Mouse (Mus musculus) 3134 (cell line): ENCODE results near the gene Ctr9.
A peak's percentile ranks its signal among the peaks of the same experiment; 100 is the strongest.

Experiments used
- DNase-seq: peaks from one replicate; pipeline ENCODE4 v3.0.0-alpha.2; 2011; ENCODE audit warnings: low spot score; ENCODE audit not compliant: insufficient read length; ENCODE audit errors: extremely low read depth

Ctr9 gene

DNA sequence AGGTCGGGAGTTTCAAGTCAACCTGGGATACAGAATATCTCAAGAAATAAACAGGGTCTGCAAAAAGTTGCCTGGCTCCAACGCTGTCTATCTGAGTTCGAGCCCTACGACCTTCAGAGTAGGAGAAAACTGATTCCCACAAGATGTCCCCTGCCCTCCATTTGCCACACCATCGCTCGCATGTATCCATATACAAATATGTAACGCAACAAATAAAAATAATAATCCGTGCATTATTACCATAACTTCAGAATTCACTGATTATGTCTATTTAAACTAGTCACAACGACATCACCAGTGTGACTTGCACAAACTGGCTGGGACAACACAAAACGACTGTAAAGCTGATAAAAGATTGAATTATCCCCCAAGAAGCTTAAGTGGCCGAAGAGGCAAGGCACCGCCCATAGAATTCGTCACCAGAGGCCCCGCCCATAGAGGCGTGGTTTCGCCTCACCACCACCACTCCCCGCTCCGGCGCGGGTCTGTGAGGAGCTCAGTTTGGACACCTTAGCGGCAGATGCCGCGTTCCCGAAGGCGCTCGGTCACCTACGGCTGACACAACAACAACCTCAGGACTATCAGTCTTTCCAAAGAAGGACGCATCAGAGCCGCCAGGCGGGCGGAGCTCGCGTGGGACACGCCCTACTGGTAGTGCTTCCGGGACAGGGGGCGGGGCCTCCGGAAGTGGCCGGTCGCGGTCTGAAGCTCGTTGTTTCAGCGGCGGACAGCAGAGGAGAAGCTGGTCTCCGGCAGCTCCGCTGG lies at the start of gene Ctr9:
Gene Ctr9 (plus strand): TSS at position 671 of the 765 bp plus-strand sequence.
- peak; percentile 91 for DNase-seq

DNA sequence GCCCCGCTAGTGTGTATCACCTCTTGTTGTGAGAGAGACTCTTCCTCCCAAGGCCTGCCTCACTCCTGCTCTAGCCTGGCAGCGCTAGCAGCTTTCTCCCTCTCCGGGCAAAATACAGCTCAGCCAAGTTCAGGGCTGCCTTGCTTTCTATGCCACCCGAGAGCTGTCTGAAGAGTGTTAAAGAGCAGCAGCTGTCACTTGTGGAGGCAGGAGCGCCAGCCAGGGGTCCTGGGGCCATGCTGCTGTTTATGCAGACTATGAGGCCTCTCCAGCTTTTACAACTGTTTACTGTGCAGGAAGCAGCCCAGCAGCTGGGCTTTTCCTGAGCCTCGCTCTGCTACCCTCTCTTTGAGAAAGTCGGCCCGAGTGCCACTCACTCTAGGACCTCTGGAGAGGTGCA lies 47.7 kb upstream of the Ctr9 start:
- no peak for DNase-seq

DNA sequence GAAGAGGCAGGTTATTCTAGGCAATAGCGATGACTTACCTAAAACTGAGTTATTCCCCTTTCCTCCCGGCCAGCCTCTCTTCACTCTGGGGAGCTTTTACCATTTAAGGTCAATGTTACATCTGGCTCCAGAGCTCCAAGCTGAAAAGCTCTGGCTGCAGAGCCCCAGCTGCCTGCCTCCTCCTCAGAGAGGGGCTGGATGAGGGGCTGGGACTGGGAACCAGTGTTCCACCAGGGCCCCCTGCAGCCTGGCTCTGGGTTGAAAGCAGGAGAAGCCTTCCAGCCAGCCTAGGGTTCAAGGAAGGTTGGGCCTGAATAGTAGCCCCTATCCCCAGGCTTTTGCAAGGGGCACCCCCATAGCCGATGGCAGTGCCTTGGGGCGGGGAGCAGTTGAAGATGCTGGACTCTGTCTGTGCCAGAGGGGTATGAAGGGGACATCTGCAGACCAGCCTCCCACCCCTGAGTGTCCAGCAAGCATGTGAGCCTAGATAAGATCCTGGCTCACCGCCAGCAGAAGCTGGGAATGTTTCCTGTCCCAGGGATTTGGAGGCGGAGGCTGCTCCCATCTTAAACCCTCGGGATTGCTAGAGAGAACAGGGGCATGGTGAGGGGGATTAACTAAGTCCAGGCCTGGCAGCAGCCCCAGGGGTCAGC lies 46.6 kb upstream of the Ctr9 start, which contains the start of gene Mrvi1:
Gene Mrvi1 (minus strand): TSS at position 409 of the 653 bp plus-strand sequence.
- no peak for DNase-seq

DNA sequence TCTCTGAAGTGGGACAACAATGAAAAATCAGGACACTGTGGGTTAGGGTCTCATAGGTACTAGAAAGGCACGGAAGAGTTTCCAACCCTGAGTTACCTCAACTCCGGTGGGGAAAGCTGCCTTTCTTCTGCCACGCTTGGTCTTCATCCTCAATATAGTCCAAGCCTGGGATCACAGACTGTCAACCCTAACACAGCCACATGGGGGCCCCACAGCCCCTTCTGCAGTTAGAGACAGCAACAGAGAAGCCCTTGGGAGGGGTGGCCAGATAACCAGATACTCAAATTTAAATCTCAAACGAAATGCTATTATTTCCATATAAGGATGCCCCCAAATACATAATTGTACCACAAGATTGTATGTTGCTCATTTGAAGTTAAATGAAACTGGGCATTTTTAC lies 46.0 kb upstream of the Ctr9 start:
- DNase-seq, result no peak

DNA sequence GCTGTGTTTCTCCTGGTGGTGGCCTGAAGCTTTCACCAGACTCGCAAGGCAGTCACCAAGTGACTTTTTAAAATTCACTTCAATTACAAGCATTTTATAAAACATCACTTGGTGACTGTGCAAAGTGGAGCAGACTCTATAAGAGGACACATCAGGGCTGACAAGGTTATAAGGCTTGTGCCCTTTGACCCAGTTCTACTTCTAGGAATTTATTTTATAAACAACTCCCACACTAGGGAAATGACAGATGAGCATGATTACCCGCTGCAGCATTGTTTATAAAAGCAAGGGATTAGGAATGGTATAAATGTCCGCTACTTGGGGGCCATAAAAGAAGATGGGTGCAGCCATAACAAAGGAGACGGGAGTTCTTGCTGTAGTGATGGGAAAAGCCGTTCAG lies 45.1 kb upstream of the Ctr9 start:
- DNase-seq, result no peak

DNA sequence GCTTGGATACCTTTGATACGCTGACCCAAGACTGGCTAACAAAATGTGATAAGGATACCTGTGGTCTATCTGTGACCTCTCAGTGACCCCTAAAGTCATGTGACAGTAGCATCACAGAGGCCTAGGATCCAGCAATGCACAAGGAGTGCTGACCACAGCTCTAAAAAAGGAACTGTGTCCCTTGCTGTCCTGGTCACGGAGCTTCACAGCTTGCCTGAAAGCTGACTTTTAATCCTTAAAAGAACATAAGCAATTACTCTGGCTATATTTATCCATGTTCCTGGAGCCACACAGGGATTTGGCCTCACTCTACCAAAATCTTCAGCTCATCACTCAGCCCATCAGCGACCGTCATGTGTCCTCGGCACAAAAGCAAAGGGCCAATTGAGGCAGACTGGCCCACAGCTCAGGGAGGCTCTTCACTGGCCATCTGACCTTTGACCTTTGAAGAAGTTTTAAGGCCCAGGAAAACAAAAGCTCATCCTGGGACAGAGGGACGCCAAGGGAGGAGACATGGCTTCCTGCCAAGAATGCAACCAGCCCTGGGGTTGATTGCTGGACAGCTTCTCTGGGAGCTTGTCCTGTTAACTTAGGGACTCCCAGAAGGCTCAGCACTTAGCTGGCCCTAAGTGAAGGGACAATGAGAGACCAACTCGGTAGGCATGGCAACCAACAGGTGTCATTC lies 43.0 kb upstream of the Ctr9 start:
- no peak for DNase-seq

DNA sequence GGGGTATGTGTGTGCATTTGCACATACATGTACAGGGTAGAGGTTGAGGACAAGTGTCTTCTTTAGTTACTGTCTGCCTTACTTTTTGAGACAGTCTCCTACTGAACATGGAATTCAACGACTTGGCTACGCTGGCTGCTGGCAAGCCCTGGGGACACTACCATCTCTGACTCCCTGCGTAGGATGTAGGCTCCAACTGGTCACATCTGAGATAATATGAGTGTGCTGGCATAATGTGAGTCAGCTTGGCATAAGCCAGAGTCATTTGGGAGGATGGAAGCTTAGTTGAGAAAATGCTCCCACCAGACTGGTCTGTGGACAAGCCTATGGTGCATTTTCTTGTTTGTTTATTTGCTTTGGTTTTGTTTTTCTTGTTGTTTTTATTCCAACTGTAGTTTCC lies 40.7 kb upstream of the Ctr9 start:
- no peak for DNase-seq

DNA sequence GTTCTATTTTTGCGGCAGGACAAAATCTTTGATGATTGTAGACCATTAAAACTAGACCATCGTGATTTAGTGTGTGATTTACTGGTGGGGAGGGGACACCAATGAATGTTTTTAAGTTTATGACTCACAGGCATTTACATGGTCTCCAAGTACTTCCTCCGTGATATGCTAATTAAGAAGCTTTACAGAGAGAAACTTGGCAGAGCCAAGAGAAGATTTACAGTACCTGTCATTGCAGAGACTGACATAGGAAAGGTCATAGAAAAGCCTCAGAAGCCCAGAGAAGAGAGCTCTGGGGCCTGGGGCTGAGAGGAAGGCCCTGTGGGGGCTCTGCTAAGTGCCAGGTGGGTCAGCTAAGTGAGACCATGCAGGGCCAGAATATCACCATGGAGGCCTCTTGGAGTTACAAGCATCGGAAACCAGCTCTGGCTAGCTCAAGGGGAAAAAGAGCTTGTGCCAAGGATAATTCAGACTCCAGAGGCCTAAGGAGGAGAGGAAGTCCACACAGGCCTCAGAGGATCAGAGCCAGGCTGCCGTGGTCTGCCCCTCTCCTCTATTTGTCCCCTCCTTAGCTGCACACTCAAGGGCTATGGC lies 39.4 kb upstream of the Ctr9 start:
- no peak for DNase-seq

DNA sequence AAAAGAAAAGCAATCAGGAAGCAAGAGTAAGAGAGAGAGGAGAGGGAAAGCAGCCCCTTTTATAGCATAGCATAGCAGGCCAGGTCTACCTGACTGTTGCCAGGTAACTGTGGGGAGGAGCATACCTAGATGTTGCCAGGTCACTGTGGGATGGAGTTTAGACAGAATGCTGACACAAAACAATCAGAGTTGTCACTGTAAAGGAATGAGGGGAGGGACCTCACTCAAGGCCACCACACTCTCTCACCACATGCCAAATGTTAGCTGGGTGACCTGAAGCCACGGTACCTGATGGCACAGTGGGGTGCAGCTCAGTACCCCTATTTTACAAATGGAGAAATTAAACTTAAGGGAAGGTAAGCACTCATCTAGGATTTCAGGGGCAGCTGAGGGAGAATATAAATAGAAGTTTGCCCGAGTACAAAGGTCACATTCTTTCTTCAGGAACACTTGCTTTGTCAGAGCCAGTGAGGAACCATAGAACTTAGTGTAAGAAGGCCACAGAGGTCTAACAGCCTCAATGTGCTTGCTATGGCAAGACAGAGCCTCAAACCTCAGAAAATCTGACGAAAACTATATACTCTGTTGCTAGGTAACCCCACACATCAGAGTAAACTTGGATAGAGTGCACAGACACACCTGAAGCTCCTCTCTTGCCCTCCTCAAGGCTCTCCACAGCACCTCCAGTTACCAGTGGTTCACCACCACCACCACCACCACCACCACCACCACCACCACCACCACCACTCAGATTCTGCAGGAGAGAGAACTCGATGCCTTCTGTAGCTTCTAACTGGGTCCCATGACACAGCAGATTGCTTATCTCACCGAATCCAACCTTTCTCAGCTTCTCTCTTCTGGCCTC lies 38.2 kb upstream of the Ctr9 start:
- DNase-seq, result no peak

DNA sequence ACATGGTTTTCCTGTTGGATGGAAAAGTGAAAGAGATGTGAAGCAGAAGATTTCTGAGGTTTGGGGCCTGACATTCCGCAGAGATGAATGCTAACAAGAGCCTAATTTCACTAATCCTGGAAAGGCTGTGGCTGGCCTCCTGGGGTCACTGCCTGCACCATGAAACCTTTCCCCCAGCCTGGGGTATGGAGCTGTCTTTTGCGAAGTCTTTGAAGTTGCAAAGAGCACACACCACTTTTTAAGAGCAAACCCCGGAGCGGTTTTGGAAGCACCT lies 37.6 kb upstream of the Ctr9 start:
- no peak for DNase-seq

DNA sequence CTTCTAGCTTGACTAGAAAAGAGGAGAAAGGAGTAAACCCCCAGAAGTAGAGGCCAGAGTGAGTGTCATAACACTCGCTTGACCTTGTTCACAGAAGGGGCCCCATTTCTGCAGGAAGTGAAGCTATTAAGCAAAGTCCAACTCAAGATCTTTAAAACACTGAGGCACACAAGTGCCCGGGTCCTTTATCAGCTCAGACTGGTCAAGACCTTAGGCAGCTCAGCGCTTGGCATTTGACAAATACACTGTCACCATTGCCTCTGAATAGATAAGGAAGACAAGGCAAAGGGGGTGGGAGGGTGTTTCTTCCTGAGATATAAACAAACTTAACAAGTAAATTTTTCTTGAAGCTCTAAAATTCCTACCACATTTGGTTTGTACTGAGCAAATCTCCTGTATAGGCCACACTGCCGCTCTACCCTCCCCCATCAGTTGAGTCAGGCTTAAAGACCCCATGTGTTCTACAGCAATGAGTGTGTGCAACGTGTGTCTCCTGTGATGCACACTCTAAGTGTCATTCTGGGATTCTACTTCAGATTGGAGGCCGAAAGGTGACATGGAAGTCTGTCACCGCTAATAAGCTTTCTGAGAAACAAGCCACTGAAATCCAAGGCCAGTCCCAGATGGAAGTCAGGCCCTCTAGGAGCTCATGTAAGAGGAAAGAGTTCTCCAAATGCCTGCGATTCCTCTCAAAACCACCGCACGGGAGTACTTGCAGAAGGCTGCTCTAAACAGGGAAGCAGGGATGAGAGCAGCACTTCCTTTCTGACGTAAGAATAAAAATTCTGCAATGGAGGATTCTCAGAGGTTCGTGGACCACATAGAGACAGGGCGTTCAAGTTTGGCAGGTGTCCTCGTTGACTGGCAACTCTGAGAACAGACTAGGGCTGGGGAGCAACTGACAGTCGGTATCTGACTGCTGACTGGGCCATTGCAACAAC lies 29.6 kb upstream of the Ctr9 start:
- no peak for DNase-seq

DNA sequence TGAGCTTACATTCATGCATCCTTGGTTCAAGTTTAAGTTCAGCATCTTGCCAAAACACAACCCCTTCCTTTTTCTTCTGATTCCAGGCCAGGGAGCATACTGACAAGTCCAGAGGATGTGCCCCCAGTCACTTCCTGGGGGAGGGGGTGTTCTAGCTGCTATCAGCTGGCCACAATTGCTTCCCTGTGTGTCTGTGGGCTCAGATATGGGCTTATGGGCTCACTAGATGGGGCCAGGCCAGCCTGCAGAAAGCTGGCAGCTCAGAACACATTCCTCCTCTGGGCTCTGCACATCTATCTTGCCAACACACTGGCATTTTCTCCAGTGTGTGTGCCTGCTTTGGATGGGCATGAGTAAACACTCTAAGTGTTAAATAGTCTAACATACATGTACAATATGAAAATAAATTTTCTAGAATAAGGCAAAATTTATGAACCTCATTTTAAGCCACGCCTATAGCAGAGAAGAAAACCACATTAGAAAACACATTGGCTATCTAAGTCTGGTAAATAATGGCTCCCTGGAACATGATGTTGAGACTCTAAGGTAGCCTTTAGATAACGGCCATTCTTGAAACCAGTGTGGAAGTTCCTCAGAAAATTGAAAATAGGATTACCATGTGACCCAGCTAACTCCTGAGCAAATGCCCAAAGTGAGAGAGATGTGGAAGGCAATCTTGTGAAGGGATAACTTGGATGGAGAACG lies 24.5 kb upstream of the Ctr9 start:
- no peak for DNase-seq

DNA sequence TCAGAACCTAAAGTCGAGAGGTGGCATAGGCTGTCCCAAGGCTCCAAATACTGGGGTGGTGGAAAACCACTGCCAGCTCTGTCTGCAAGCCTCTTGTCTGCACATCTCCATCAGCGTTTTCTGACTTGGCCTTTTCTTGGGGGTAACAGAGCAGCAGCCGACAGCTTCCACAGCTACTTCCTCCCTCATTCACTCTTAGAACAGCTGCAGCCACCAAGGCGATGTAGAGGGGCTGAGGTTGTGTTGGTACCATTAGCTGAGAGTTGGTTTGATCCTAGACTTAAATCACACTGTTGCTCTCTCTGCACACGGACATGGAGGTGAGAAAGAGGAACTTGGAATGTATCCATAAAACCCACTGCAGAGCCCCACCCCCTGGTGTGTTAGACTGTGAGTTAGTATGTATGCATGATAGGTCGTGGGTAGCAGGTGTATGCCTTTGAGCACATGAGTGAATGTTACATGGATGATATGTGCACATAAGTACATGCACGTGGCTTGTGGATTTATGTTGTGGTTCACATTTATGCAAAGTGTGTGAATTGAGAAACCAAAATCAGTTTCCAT lies 14.6 kb upstream of the Ctr9 start:
- no peak for DNase-seq

DNA sequence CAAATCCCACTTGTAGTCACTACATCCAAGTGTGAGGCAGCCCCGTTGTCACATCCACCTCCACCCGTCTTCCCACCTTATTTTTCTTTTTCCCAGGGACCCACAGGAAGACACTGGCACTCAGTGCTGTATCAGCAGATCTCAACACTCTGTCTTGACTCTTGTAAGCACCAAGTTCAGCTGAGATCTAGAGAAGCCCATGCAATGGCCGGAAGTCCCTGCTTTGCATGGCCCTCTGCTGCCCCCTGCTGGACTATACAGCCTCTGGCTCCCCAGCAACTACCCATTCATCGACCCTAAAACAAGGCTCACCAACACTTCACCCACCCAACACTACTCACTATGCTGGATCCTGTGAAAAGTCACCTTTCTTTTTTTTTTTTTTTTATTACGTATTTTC lies 13.9 kb upstream of the Ctr9 start:
- peak; percentile 47 for DNase-seq

DNA sequence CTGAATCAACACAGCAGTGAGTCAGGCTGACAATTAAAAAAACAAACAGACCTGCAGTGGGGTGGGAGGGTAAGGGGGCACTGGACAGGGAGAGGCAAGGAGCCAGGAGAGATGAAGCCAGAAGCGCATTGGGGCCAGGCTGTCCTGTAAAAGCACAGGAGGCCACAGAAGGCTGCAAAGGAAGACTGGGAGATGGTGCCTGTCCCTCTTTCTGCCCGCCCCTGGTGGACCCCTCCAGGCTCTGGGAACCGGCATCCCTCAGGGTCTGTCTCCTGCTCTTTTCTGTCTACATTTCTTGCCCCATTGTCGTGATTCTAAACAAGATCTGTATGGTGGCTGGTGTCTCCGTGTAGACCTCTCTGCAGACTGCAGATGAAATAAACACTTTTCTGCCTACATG lies 13.0 kb upstream of the Ctr9 start:
- no peak for DNase-seq

DNA sequence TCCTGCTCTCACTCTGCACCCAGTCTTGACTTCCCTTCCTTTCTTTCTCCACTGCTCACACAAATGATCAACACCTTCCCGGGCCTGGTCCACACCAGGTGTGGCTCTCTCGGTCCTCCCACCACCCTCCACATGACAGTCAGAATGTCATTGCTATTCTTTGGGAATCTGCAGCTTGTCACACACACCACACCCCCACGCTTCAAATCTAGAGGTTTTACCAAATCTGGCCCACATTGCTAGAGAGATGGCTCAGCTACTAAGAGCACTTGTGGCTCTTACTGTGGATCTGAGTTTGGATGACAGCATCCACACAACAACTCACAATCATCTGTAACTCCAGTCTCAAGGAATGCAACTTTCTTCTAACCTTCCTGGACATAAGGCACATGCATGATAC lies 11.8 kb upstream of the Ctr9 start:
- DNase-seq, result no peak

DNA sequence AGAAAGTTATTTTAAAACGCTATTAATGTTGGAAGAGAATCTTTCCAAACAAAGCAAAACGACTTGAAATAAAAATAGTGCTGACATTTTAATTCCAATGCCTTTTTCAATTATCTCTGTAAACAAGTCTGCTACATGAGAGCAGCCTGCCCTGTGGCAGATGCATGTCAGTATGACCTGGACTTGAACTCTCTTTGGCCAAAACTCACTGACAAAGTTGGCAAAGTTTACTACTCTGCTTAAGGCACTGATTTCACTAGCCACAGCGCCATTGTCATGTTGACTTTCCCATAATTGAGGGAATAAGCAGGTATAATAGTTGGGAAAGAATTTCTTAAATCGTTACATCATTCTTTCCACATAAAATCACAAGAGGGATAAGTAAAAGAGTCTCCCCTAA lies 7.9 kb upstream of the Ctr9 start:
- DNase-seq, result no peak

DNA sequence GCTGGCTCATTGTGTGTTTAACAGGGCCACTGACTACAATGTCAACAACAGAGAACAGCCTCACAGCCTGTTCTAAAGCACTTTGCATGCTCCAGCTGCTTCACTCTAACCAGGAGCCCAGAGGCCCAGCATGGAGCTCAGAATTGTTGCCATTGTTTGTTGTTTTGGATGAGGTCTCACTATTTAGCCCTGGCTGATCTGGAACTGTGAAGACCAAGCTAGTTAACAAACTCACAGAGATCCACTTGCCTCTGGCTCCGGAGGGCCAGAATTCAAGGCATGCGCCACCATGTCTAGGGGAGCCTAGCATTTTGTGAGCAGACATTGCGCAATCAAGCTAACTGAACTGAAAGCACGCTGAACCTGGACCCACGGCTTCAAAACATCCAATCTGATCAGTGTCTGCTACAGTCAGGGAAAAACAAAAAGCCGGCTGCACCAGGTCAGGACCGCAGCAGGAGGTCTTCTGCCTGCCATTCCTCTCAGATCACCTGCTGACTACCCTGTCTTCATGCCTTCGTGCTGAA lies 4.6 kb upstream of the Ctr9 start:
- no peak for DNase-seq

DNA sequence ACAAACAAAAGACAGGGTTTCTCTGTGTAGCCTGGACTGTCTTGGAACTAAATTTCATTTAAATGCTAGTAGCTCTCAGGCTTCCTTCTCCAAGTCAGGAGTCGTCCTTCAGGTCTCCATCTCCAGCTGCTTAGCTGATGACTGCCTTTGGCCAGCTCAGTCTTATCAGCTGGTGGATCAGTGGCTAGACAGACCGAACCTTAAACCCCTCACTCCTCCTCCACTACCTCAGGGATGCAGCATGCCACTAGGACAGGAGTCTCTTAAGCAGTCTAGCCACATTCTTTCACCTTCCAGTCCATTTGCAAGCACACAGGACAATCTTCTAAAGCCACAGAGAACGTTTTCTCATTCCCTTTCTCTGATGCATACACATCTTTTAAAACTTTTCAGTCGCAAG lies 3.8 kb upstream of the Ctr9 start:
- DNase-seq, result no peak
